Mouse (Mus musculus) hematopoietic stem cell, adult 5-6 weeks (primary cell): Measurements from ENCODE around the gene Rad51c. TPM values are rescaled to one million over a fixed set of nuclear protein-coding genes. Genes with fewer than 3 reads are reported as not detected.
"Not testable (repeated sequence)": the region's sequence is repeated elsewhere in the genome, so short reads cannot be mapped to it uniquely, and the experiment has no call there.

Experiments
- ATAC-seq, 2 experiments: fragments of 125-278 bp in 1 of 2; replicated peaks in 1 of 2; 2 replicates each; pipeline ENCODE4 v1.8.0; 2016 to 2017; ENCODE audit warnings: inconsistent platforms in 2 of 2, mild to moderate bottlenecking in 2 of 2, moderate number of reproducible peaks in 2 of 2, low read depth in 1 of 2, moderate TSS enrichment in 1 of 2; ENCODE audit not compliant: low FRiP score in 2 of 2, poor library complexity in 2 of 2, severe bottlenecking in 2 of 2, insufficient read depth in 1 of 2, low TSS enrichment in 1 of 2
- total RNA-seq: library from RNA; stranded (forward); fragments of 172-1452, 232-1000 nt; gene quantifications from 2 replicates; pipeline ENCODE4 v1.2.3, GENCODE M21; 2017

Gene Rad51c
- total RNA-seq, result 7.3 and 13.4 TPM in 2 replicates

DNA sequence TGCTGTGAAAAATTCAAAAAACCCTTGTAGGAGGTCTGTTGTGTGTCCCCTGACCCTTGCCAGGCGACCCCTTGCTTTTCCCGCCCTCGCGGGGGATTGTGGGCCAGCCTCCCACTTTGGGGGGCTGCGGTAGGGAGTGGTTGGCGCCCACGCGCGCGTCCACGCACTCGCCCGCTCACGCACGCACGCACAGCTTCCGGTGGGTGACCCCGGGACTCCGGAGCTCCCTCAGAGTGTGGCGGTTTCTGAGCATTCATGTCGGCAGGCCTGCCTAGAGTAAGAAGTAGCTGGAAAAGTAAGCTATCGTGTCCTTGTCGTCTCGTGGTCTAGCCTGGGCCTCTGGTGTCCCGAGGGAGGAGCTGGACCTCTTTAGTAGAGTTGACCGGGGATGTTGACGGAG lies at the start of gene Rad51c, which contains the start of gene Tex14:
Gene Rad51c (minus strand): TSS at position 79 of the 400 bp plus-strand sequence.
Gene Tex14 (plus strand): TSS at position 190 of the 400 bp plus-strand sequence.
- no peak for ATAC-seq

DNA sequence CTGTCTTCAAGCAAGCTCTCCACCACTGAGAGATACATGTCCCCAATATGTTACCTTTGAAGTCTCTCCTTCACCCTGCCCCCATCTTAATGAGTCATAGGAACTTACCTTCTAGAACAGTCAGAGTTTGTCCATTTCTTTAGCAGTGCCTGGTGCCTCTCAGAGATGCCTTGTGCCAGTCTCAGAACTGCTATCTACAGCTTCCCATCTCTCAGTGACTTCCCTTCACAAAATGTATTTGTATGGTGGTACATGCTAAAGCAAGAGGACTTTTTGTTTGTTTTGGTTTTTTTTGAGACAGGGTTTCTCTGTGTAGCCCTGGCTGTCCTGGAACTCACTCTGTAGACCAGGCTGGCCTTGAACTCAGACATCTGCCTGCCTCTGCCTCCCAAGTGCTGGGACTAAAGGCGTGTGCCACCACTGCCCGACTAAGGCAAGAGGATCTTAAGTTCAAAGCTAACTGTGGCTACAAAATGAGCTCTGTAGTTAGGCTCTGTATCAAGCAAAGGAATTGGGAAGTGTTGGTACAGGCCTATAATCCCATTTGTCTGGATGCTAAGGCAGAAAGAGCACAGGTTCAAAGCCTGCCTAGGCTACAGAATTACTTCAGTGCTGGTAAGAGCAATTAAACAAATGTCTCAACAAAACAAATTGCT lies 49.4 kb upstream of the Rad51c start:
- no peak for ATAC-seq

- no peak for ATAC-seq
Measured at GRCm38 (mm10) chr11:87453216-87454034, 48.7 kb upstream of the Rad51c start.

DNA sequence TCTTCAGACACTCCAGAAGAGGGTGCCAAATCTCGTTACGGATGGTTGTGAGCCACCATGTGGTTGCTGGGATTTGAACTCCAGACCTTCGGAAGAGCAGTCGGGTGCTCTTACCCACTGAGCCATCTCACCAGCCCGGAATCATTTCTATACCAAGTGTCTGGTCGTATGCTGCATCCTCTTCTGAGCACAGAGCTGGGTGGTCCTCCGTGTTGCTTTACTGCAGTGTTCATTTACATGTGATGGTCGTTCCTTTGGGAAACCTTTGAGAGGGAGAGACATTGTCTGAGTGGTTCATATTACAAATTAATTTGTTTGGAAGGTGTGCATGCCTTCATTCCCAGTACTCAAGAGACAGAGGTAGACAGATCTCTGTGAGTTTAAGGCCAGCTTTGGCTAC lies 48.0 kb upstream of the Rad51c start:
- ATAC-seq, result not testable (repeated sequence)

DNA sequence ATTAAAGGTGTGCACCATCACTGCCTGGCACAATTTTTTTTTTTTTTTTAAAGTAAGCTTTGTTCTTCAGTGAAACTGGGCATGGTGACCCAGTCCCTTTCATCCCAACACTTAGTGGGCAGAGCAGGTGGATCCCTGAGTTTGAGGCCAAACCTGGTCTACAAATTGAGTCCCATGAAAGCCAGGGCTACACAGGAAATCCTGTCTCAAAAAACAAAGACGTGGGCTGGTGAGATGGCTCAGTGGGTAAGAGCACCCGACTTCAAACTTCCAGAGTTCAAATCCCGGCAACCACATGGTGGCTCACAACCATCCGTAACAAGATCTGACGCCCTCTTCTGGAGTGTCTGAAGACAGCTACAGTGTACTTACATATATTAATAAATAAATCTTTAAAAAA lies 45.1 kb upstream of the Rad51c start:
- ATAC-seq, result not testable (repeated sequence)

DNA sequence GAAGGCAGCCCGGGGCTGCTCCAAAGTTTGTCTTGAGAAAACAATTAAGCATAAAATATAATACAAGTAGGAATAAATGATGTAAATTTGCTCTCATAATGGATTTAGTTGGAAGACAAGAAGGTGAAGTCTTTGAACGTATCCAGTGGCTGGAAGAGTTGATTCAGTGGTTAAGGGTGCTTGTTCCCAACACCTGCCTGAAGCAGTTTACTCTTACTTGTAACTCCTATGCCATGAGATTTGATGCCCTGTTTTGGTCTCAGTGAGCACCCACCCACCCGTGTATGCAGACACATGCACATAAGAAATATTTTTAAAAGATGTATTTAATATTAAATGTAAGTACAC lies 44.4 kb upstream of the Rad51c start:
- ATAC-seq, result peak; percentile 0 to 22; a peak in 1 of 4 replicates

- ATAC-seq, result peak; percentile 78 to 84
Measured at GRCm38 (mm10) chr11:87448476-87449199, 43.9 kb upstream of the Rad51c start.

DNA sequence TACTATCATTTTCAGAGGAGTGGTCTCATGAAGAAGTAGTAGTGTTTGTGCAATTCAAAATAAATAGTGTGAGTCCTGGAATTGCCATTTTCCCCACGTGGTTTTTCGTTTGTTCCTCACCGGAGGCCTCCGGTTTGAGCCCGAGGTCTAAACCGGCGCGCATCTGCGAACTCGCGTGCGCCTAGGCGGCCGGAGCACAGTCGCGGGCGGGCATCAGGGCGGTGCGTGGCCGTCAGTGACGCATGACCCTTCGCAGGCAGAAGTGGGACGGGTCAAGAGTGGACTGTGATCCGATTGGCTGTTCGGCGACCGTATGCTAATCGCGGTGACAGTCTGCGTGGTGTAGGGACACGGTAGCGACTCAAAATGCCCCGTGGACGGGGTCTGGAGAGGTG lies 43.3 kb upstream of the Rad51c start:
- ATAC-seq, result peak; percentile 81 to 84

GRCm38 (mm10) chr11:87447429-87447828 lies 42.7 kb upstream of the Rad51c start:
- no peak for ATAC-seq

GRCm38 (mm10) chr11:87446159-87446558 lies 41.4 kb upstream of the Rad51c start:
- no peak for ATAC-seq

DNA sequence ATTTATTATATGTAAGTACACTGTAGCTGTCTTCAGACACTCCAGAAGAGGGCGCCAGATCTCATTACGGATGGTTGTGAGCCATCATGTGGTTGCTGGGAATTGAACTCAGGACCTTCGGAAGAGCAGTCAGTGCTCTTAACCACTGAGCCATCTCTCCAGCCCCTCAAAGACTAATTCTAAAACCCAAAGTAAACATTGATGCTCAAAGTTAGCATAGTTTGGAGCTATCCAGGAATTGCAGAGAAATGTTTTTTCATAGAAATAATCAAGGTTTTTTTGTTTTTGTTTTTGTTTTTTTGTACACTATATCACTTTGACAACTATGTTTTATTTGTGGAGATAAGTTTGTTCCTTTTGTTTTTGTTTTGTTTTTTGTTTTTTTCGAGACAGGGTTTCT lies 40.8 kb upstream of the Rad51c start:
- not testable (repeated sequence) for ATAC-seq

- no peak for ATAC-seq
Measured at GRCm38 (mm10) chr11:87444735-87445428, 40.1 kb upstream of the Rad51c start.

DNA sequence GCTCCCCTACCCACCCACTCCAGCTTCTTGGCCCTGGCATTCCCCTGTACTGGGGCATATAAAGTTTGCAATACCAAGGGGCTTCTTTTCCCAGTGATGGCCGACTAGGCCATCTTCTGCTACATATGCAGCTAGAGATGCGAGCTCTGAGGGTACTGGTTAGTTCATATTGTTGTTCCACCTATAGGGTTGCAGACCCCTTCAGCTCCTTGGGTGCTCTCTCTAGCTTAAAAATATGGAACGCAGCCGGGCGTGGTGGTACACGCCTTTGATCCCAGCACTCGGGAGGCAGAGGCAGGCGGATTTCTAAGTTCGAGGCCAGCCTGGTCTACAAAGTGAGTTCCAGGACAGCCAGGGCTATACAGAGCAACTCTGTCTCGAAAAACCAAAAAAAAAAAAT lies 39.3 kb upstream of the Rad51c start:
- ATAC-seq, result not testable (repeated sequence)

DNA sequence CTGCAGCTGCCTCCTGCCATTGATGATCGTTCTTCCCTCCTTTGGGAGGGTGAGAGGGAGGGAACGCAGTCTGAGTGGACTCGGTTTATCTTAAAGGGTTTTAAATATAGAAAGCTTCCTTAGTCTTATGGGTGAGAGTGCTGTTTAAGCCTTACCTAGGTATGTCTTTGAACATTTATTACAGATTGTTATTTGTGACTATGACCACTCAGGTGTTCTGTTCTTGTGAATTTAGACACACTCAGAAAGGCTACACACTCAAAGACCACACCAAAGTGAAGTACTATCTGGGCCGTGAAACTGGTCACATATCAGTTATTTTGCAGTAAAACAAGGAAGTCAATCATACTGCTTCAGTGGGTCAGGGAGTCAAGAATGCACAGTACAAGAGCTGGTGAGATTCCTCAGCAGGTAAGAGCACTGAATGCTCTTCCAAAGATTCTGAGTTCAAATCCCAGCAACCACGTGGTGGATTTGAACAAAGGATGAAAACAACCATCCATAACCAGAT lies 38.7 kb upstream of the Rad51c start:
- peak; percentile 68 to 71 for ATAC-seq

GRCm38 (mm10) chr11:87442643-87443372 lies 38.1 kb upstream of the Rad51c start:
- peak; percentile 92 to 95 for ATAC-seq

GRCm38 (mm10) chr11:87439796-87440420 lies 35.2 kb upstream of the Rad51c start:
- no peak for ATAC-seq
